Mouse (Mus musculus) CH12.LX (cell line): Measurements from ENCODE around the gene Mgarp.

Experiments used
- CTCF ChIP-seq, 2 experiments: IDR thresholded peaks in 1 of 2; conservative IDR thresholded peaks in 1 of 2; 2 replicates each; pipeline ENCODE4 v1.5.1; 2011 to 2012; ENCODE audit warnings: low read depth in 2 of 2, low read length in 2 of 2, improper control_type of control experiment in 1 of 2, inconsistent platforms in 1 of 2, mild to moderate bottlenecking in 1 of 2, moderate library complexity in 1 of 2
- EP300 ChIP-seq: IDR thresholded peaks from 2 replicates; pipeline ENCODE4 v1.6.1; 2011; ENCODE audit warnings: low read length, improper control_type of control experiment
- HCFC1 ChIP-seq: IDR thresholded peaks from 2 replicates; pipeline ENCODE4 v1.6.1; 2012; ENCODE audit warnings: low read depth, mild to moderate bottlenecking, inconsistent platforms, low read length, improper control_type of control experiment
- KAT2A ChIP-seq: IDR thresholded peaks from 2 replicates; pipeline ENCODE4 v1.6.1; 2012; ENCODE audit warnings: low read length, improper control_type of control experiment, inconsistent platforms; ENCODE audit not compliant: insufficient replicate concordance
- POLR2A ChIP-seq: IDR thresholded peaks from 2 replicates; pipeline ENCODE4 v1.6.1; 2011; ENCODE audit warnings: low read depth, mild to moderate bottlenecking, improper control_type of control experiment, low read length

DNA sequence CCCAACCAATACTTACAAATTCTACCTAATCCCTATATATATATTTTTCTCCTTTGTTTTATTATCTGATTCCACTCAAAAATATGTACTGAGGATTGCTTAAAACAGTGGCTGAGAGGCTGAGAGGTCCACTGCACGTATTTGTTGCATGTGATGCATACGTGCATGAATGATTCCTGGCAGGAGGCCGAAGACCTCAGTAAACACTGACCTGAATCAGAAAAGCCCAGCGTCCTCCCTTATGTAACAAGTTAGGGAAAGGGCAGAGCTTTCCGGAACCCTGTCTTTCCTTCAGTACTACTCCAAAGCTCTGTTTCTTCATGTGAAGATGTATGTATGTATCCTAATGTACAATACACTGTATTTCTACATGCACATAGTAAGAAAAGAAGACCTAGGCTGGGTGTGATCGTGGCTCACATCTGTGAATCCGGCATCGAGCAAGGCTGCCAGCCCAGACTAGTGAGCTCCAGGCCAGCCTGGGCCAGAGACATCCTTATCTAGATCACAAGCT is 8.6 kb downstream of the Mgarp start:
- TF ChIP-seq CTCF (conservative IDR thresholded peaks at IDR 0.05 in 1 of 2, IDR thresholded peaks at IDR 0.05 in 1 of 2; ENCODE audit: low read depth in 2 of 2, low read length in 2 of 2) (no peak), HCFC1 (no peak), EP300 (no peak), POLR2A (no peak), KAT2A (no peak)
